Mouse (Mus musculus): ENCODE measurements around the gene Tmf1. TPM values are rescaled to one million over a fixed set of nuclear protein-coding genes. Genes with fewer than 3 reads are reported as not detected.

Gene Tmf1
- total and polyA plus RNA-seq, 3 experiments = 12.7 to 26.4 (median 22.3) TPM

DNA sequence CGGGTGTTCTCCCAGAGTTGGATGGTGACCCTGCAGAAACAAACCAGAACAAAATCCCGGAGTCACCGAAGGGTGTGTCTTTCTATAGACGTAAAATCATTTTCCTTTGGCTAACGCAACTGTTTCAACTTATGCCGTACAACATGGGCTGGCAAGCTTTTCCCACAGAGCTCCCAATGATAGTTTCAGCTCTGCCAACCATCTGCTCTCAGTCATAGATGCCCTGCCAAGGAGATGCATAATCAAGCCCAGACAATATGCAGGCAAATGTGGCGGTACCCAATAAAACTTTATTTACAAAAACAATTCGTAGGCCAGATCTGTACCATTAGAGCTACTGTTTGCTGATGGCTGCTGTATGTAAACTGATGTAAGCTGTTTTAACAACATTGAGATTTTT is 66.7 kb downstream of the Tmf1 start:
- Histone ChIP-seq H3K27ac (ENCODE audit: insufficient read depth, low read depth) (no peak overlapping the region), H3K79me2 (replicated peaks; ENCODE audit: control insufficient read depth, extremely low read depth, insufficient read depth, poor library complexity, severe bottlenecking) (no peaks in the 10 kb centered on the region), H3K4me3 (replicated peaks in 1 of 3; ENCODE audit: low read depth in 2 of 3, low read length in 2 of 3, poor library complexity in 1 of 3) (no peak overlapping the region), H3K9me3 (replicated peaks; ENCODE audit: low read length) (peaks cover 5% of the 10 kb centered on the region), H3K4me1 (ENCODE audit: control insufficient read depth in 1 of 2, insufficient read depth in 2 of 2) (no peaks in the 10 kb centered on the region), H3K36me3 (replicated peaks in 1 of 2; ENCODE audit: control insufficient read depth in 1 of 2, insufficient read depth in 1 of 2, low read length in 1 of 2) (peaks cover 49 to 67% of the 10 kb centered on the region in 2 experiments), H3K27me3 (replicated peaks) (no peaks in the 10 kb centered on the region), H3K4me2 (ENCODE audit: insufficient read depth, low read depth, poor library complexity, severe bottlenecking) (no peak overlapping the region), H3K9ac (ENCODE audit: insufficient read depth, low read depth) (no peak overlapping the region)
- TF ChIP-seq TBP (conservative IDR thresholded peaks at IDR 0.05; ENCODE audit: low read depth, low read length) = no peak
- no peak for TF ChIP-seq CTCF (conservative IDR thresholded peaks at IDR 0.05 in 1 of 2, IDR thresholded peaks at IDR 0.05 in 1 of 2; ENCODE audit: low read depth in 2 of 2, low read length in 2 of 2)
- DNase-seq (ENCODE audit: extremely low read depth) = no peak
- in situ Hi-C loops (cut with MboI; ENCODE audit: low pct_ligation_motif_present, low pct_unique_long_range_greater_than_20kb, low sequenced_read_pairs) = no loop called here
- dilution Hi-C loops (cut with MboI; ENCODE audit: extremely low pct_ligation_motif_present, extremely low pct_unique_long_range_greater_than_20kb, low sequenced_read_pairs) = no loop called here

DNA sequence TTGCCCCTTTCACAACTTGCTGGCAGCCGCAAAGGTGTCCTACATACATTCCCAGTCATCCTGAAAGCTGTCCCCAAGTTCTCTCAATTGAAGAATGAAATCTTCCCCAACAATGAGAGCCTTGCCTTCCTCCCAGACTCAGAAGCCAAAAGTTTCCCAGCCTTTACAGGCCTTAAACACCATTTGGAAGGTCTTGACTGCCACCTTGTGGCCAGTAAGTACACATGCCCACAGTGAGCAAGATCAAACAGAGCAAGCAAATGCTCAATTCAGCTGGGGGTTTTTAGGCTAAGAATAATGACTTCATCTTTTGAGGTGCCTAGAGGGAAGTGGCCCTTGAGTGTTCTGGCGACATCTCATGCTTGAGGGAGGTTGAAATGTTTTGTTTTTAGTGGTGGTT is 72.1 kb downstream of the Tmf1 start:
- Histone ChIP-seq H3K4me1 (ENCODE audit: control insufficient read depth in 1 of 2, insufficient read depth in 2 of 2) (no peaks in the 10 kb centered on the region; a peak in 1 of 4 replicates), H3K27ac (ENCODE audit: insufficient read depth, low read depth) (no peak overlapping the region), H3K36me3 (replicated peaks in 1 of 2; ENCODE audit: control insufficient read depth in 1 of 2, insufficient read depth in 1 of 2, low read length in 1 of 2) (peaks cover 6 to 17% of the 10 kb centered on the region in 2 experiments), H3K4me3 (replicated peaks in 1 of 3; ENCODE audit: low read depth in 2 of 3, low read length in 2 of 3, poor library complexity in 1 of 3) (no peak overlapping the region), H3K27me3 (replicated peaks) (no peaks in the 10 kb centered on the region), H3K4me2 (ENCODE audit: insufficient read depth, low read depth, poor library complexity, severe bottlenecking) (no peak overlapping the region), H3K79me2 (replicated peaks; ENCODE audit: control insufficient read depth, extremely low read depth, insufficient read depth, poor library complexity, severe bottlenecking) (no peaks in the 10 kb centered on the region), H3K9ac (ENCODE audit: insufficient read depth, low read depth) (no peak overlapping the region), H3K9me3 (replicated peaks; ENCODE audit: low read length) (no peaks in the 10 kb centered on the region)
- peak; percentile 79 for DNase-seq (ENCODE audit: extremely low read depth)
- in situ Hi-C loops (cut with MboI; ENCODE audit: low pct_ligation_motif_present, low pct_unique_long_range_greater_than_20kb, low sequenced_read_pairs) = no loop called here
- no peak for TF ChIP-seq EP300 (IDR thresholded peaks at IDR 0.05; ENCODE audit: low read length)
- TF ChIP-seq RAD21 (IDR thresholded peaks at IDR 0.05; ENCODE audit: low read depth, low read length) = peak; percentile 90
- no peak for TF ChIP-seq MXI1 (IDR thresholded peaks at IDR 0.05; ENCODE audit: low read depth, low read length)
- TF ChIP-seq NRF1 (IDR thresholded peaks at IDR 0.05; ENCODE audit: low read depth, low read length) = no peak
- 0 out of 2 replicates have a peak, but pooled peaks have one; percentile 19 for TF ChIP-seq JUND (conservative IDR thresholded peaks at IDR 0.05; ENCODE audit: low read depth, low read length)
- TF ChIP-seq CTCF (conservative IDR thresholded peaks at IDR 0.05 in 1 of 2, IDR thresholded peaks at IDR 0.05 in 1 of 2; ENCODE audit: low read depth in 2 of 2, low read length in 2 of 2) = peak; percentile 69 to 88
- TF ChIP-seq SMC3 (IDR thresholded peaks at IDR 0.05; ENCODE audit: low read depth, low read length) = peak; percentile 69
- dilution Hi-C loops (cut with MboI; ENCODE audit: extremely low pct_ligation_motif_present, extremely low pct_unique_long_range_greater_than_20kb, low sequenced_read_pairs) = no loop called here

DNA sequence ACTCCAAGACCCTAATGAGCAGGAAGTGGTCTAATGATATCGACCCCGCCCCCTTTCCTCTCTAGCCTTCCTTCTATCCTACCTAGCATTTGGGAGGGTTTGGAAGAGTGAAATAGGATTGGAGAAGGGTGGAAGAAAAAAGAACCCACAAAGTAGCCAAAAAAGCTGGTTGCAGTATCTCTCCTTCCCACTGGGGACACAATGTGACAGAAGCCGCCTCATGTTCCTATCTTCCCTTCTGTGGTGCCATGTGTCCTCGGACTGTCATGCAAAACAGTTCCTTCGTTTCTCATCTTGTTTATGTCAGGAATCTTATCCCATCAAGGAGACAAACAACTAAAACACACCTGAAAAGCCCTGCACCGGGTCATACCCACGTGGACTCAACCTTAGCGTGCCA is 72.8 kb downstream of the Tmf1 start:
- H3K27me3 ChIP-seq (replicated peaks) = no peaks in the 10 kb centered on the region
- H3K4me3 ChIP-seq (replicated peaks in 1 of 3; ENCODE audit: low read depth in 2 of 3, low read length in 2 of 3, poor library complexity in 1 of 3) = no peak overlapping the region
- H3K27ac ChIP-seq (ENCODE audit: insufficient read depth, low read depth) = no peak overlapping the region
- no peak overlapping the region for H3K4me2 ChIP-seq (ENCODE audit: insufficient read depth, low read depth, poor library complexity, severe bottlenecking)
- no peak for DNase-seq (ENCODE audit: extremely low read depth)
- dilution Hi-C loops (cut with MboI; ENCODE audit: extremely low pct_ligation_motif_present, extremely low pct_unique_long_range_greater_than_20kb, low sequenced_read_pairs) (no loop called here), in situ Hi-C loops (cut with MboI; ENCODE audit: low pct_ligation_motif_present, low pct_unique_long_range_greater_than_20kb, low sequenced_read_pairs) (no loop called here)
- peaks cover 2 to 11% of the 10 kb centered on the region in 2 experiments for H3K36me3 ChIP-seq (replicated peaks in 1 of 2; ENCODE audit: control insufficient read depth in 1 of 2, insufficient read depth in 1 of 2, low read length in 1 of 2)
- TF ChIP-seq ELF1 (IDR thresholded peaks at IDR 0.05; ENCODE audit: low read depth, low read length) (no peak), ZKSCAN1 (IDR thresholded peaks at IDR 0.05; ENCODE audit: borderline replicate concordance, low read depth, low read length) (no peak), E2F4 (IDR thresholded peaks at IDR 0.05; ENCODE audit: insufficient replicate concordance, low read depth, low read length) (no peak), CHD2 (IDR thresholded peaks at IDR 0.05; ENCODE audit: low read length) (no peak), GABPA (IDR thresholded peaks at IDR 0.05; ENCODE audit: insufficient replicate concordance, low read depth, low read length) (no peak), ZNF384 (IDR thresholded peaks at IDR 0.05; ENCODE audit: low read depth, low read length) (no peak), TBP (conservative IDR thresholded peaks at IDR 0.05; ENCODE audit: low read depth, low read length) (no peak), PAX5 (IDR thresholded peaks at IDR 0.05; ENCODE audit: low read length) (no peak), TCF12 (IDR thresholded peaks at IDR 0.05; ENCODE audit: low read depth, low read length) (no peak), POLR2A (IDR thresholded peaks at IDR 0.05; ENCODE audit: low read depth, low read length) (no peak), IRF4 (IDR thresholded peaks at IDR 0.05; ENCODE audit: low read depth, low read length) (no peak), MAZ (IDR thresholded peaks at IDR 0.05; ENCODE audit: low read depth, low read length) (no peak), UBTF (IDR thresholded peaks at IDR 0.05; ENCODE audit: low read depth, low read length) (no peak)
- H3K9me3 ChIP-seq (replicated peaks; ENCODE audit: low read length) = no peaks in the 10 kb centered on the region
- no peaks in the 10 kb centered on the region; a peak in 1 of 4 replicates for H3K4me1 ChIP-seq (ENCODE audit: control insufficient read depth in 1 of 2, insufficient read depth in 2 of 2)
- no peaks in the 10 kb centered on the region for H3K79me2 ChIP-seq (replicated peaks; ENCODE audit: control insufficient read depth, extremely low read depth, insufficient read depth, poor library complexity, severe bottlenecking)
- no peak overlapping the region for H3K9ac ChIP-seq (ENCODE audit: insufficient read depth, low read depth)

Measured in CH12.LX (cell line).